Mouse (Mus musculus): ENCODE measurements at regions not wholly inside any gene's neighbourhood (a gene's known extent, or its start where the extent isn't known, plus 50 kb on each side); places are given as distances from the start of the nearest gene placed in this dataset.

GRCm38 (mm10) chr12:94057767-94058166 is 1634.3 kb upstream of the Flrt2 start:
- H3K9ac ChIP-seq (replicated peaks; ENCODE audit: low read depth), result no peak overlapping the region
- WGBS, result 78% methylated on average over 2 of the region's 2 CpGs
- TF ChIP-seq EP300 (IDR thresholded peaks at IDR 0.05), result no peak
- TF ChIP-seq CTCF (IDR thresholded peaks at IDR 0.05), result no peak
- no peaks in the 10 kb centered on the region for H3K36me3 ChIP-seq (ENCODE audit: insufficient read depth, low read length)
- H3K9me3 ChIP-seq (ENCODE audit: low read length), result no peaks in the 10 kb centered on the region
- no peaks in the 10 kb centered on the region for H3K27me3 ChIP-seq (replicated peaks; ENCODE audit: insufficient read depth, low read length)
- no peaks in the 10 kb centered on the region for H3K4me1 ChIP-seq (ENCODE audit: insufficient read depth, low read depth, low read length)
- DNase-seq (ENCODE audit: low spot score) (no peak), ATAC-seq (no peak)
- no peak overlapping the region for H3K4me2 ChIP-seq (replicated peaks; ENCODE audit: low read depth, low read length)
- no peak overlapping the region for H3K4me3 ChIP-seq (ENCODE audit: low read depth, low read length)
- no peak overlapping the region for H3K27ac ChIP-seq (ENCODE audit: low read length)

GRCm38 (mm10) chr12:94059641-94060040 is 1632.4 kb upstream of the Flrt2 start:
- Histone ChIP-seq H3K4me1 (ENCODE audit: insufficient read depth, low read depth, low read length) (no peaks in the 10 kb centered on the region), H3K27ac (ENCODE audit: low read length) (no peak overlapping the region), H3K4me3 (ENCODE audit: low read depth, low read length) (no peak overlapping the region), H3K9me3 (ENCODE audit: low read length) (no peaks in the 10 kb centered on the region), H3K27me3 (replicated peaks; ENCODE audit: insufficient read depth, low read length) (no peaks in the 10 kb centered on the region), H3K36me3 (ENCODE audit: insufficient read depth, low read length) (no peaks in the 10 kb centered on the region), H3K9ac (replicated peaks; ENCODE audit: low read depth) (no peak overlapping the region), H3K4me2 (replicated peaks; ENCODE audit: low read depth, low read length) (no peak overlapping the region)
- WGBS, result 78% methylated on average over 6 of the region's 6 CpGs
- DNase-seq (ENCODE audit: low spot score) (no peak), ATAC-seq (no peak)
- TF ChIP-seq EP300 (IDR thresholded peaks at IDR 0.05) (no peak), CTCF (IDR thresholded peaks at IDR 0.05) (peak; percentile 35)

GRCm38 (mm10) chr12:94060336-94060735 is 1631.7 kb upstream of the Flrt2 start:
- H3K27ac ChIP-seq (ENCODE audit: low read length), result no peak overlapping the region
- H3K4me3 ChIP-seq (ENCODE audit: low read depth, low read length), result no peak overlapping the region
- no peak overlapping the region for H3K9ac ChIP-seq (replicated peaks; ENCODE audit: low read depth)
- H3K4me2 ChIP-seq (replicated peaks; ENCODE audit: low read depth, low read length), result no peak overlapping the region
- H3K27me3 ChIP-seq (replicated peaks; ENCODE audit: insufficient read depth, low read length), result no peaks in the 10 kb centered on the region
- H3K9me3 ChIP-seq (ENCODE audit: low read length), result no peaks in the 10 kb centered on the region
- no peaks in the 10 kb centered on the region for H3K4me1 ChIP-seq (ENCODE audit: insufficient read depth, low read depth, low read length)
- H3K36me3 ChIP-seq (ENCODE audit: insufficient read depth, low read length), result no peaks in the 10 kb centered on the region
- TF ChIP-seq EP300 (IDR thresholded peaks at IDR 0.05) (no peak), CTCF (IDR thresholded peaks at IDR 0.05) (no peak)
- WGBS, result 58% methylated on average over 2 of the region's 2 CpGs
- DNase-seq (ENCODE audit: low spot score) (no peak), ATAC-seq (no peak)

DNA sequence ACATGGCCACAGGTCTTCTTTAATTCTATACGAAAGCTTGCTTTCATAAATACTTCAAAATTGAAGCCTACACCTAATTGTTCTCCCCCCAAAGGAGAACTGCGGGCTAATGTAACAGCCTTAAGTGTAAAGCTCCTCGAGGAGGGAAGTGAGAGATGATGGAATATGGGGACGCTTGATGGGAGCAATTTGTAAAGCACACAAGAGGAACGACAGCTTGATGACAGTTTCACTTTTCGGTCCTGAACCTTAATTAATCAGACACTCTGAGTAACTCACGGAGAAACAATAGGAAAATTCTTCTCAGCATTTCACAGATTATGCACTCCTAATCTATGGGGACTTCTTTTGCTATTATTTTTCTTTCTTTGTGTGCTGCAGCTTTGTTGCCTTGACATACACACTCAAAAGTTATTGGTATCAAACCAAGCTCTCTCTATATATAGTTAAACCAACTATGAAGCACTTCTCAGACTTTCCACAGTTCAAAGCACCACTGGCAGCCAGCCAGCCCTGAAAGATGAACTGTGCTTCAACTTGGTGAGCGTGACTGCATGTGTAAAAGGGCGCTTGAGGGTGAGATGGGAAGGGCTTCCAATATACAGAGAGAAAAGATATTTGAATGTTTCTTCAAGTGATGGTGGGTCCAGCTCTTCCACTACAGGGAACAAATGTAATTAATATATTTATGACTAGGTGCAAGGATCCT is 1625.4 kb upstream of the Flrt2 start:
- TF ChIP-seq EP300 (IDR thresholded peaks at IDR 0.05) (no peak), CTCF (IDR thresholded peaks at IDR 0.05) (no peak)
- H3K4me3 ChIP-seq (ENCODE audit: low read depth, low read length), result no peak overlapping the region
- DNase-seq (ENCODE audit: low spot score) (no peak), ATAC-seq (no peak)
- no peaks in the 10 kb centered on the region for H3K36me3 ChIP-seq (ENCODE audit: insufficient read depth, low read length)
- no peaks in the 10 kb centered on the region for H3K9me3 ChIP-seq (ENCODE audit: low read length)
- no peak overlapping the region for H3K4me2 ChIP-seq (replicated peaks; ENCODE audit: low read depth, low read length)
- 33% methylated on average over 9 of the region's 9 CpGs for WGBS
- H3K27ac ChIP-seq (ENCODE audit: low read length), result no peak overlapping the region
- no peaks in the 10 kb centered on the region for H3K4me1 ChIP-seq (ENCODE audit: insufficient read depth, low read depth, low read length)
- no peak overlapping the region for H3K9ac ChIP-seq (replicated peaks; ENCODE audit: low read depth)
- no peaks in the 10 kb centered on the region for H3K27me3 ChIP-seq (replicated peaks; ENCODE audit: insufficient read depth, low read length)

DNA sequence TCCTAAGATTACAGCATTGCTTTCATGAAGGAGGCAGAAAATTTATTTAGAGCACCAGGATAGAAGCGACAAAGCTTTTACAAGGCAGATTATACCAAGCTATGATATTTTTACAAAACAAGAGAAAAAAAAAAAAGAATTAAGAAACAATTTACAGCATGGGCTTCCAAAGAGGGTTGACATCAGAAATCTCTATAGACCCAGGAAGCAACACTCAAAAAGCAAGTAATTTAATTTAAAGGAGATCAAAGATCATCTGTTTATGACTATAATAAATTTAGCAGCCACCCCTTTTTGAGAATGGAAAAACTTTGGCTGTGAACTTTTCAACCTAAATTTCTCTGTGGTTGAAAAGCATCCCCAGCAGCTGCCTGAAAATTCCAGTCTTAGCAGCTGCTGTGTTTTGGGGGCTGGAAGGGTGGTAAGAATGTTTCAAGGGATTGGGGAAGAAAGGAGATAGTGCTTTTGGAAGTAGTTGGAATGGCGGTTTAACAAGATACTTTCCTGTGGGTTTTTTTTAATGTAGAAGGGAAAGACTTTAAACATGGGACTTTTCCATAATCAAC is 1621.0 kb upstream of the Flrt2 start:
- ATAC-seq (no peak), DNase-seq (ENCODE audit: low spot score) (no peak)

DNA sequence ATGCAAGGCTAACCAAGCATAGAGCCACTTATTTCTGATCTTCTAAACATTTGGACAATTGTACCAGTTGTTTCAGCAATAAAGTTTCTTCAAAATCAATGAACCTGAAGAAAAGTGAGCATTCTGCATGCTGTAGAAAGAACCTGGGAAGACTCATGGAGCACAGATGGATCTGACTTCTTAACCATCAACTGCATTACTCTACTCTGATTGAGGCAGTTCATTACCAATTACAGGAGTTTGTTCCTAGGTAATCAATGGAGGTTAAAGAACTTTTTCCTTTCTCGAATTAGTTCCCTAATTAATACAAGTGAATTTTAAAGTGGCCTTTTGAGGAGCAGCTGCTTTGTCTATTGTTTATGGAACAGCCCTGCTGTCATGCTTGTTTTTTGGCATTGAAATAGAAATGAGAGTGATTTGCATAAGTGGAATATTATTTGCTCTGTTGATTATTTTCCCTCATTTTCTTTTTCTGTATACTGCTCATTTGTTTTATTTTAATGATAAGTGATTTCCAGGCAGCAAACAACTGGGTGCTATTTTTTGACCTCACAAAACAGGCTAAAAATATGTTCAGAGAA is 1586.4 kb upstream of the Flrt2 start:
- H3K9me3 ChIP-seq (ENCODE audit: low read length), result no peaks in the 10 kb centered on the region
- H3K27me3 ChIP-seq (replicated peaks; ENCODE audit: insufficient read depth, low read length), result no peaks in the 10 kb centered on the region
- H3K4me1 ChIP-seq (ENCODE audit: insufficient read depth, low read depth, low read length), result no peaks in the 10 kb centered on the region
- H3K9ac ChIP-seq (replicated peaks; ENCODE audit: low read depth), result no peak overlapping the region
- no peak overlapping the region for H3K4me3 ChIP-seq (ENCODE audit: low read depth, low read length)
- no peaks in the 10 kb centered on the region for H3K36me3 ChIP-seq (ENCODE audit: insufficient read depth, low read length)
- 52% methylated on average over 1 of the region's 1 CpGs for WGBS
- H3K4me2 ChIP-seq (replicated peaks; ENCODE audit: low read depth, low read length), result no peak overlapping the region
- no peak for ATAC-seq
- no peak overlapping the region for H3K27ac ChIP-seq (ENCODE audit: low read length)
- TF ChIP-seq EP300 (IDR thresholded peaks at IDR 0.05) (no peak), CTCF (IDR thresholded peaks at IDR 0.05) (no peak)
- DNase-seq (ENCODE audit: low spot score), result no peak

More for the DNA sequence above, 1621.0 kb upstream of the Flrt2 start:
- Histone ChIP-seq H3K4me3 (ENCODE audit: low read depth, low read length) (no peak overlapping the region), H3K4me2 (replicated peaks; ENCODE audit: low read depth, low read length) (no peak overlapping the region), H3K27ac (ENCODE audit: low read length) (no peak overlapping the region), H3K4me1 (ENCODE audit: insufficient read depth, low read depth, low read length) (no peaks in the 10 kb centered on the region), H3K27me3 (replicated peaks; ENCODE audit: insufficient read depth, low read length) (no peaks in the 10 kb centered on the region), H3K9me3 (ENCODE audit: low read length) (no peaks in the 10 kb centered on the region), H3K9ac (replicated peaks; ENCODE audit: low read depth) (no peak overlapping the region), H3K36me3 (ENCODE audit: insufficient read depth, low read length) (no peaks in the 10 kb centered on the region)
- WGBS, result 47% methylated on average over 2 of the region's 2 CpGs
- TF ChIP-seq EP300 (IDR thresholded peaks at IDR 0.05), result no peak
- no peak for TF ChIP-seq CTCF (IDR thresholded peaks at IDR 0.05)

Data from lung, postnatal 0 days (tissue).